Mouse (Mus musculus): ENCODE data around the gene Baiap2. TPM values are rescaled to one million over a fixed set of nuclear protein-coding genes. Genes with fewer than 3 reads are reported as not detected.

Baiap2 gene
- polyA plus RNA-seq (2017; shearing (Covaris generic)): 21.9 TPM

DNA sequence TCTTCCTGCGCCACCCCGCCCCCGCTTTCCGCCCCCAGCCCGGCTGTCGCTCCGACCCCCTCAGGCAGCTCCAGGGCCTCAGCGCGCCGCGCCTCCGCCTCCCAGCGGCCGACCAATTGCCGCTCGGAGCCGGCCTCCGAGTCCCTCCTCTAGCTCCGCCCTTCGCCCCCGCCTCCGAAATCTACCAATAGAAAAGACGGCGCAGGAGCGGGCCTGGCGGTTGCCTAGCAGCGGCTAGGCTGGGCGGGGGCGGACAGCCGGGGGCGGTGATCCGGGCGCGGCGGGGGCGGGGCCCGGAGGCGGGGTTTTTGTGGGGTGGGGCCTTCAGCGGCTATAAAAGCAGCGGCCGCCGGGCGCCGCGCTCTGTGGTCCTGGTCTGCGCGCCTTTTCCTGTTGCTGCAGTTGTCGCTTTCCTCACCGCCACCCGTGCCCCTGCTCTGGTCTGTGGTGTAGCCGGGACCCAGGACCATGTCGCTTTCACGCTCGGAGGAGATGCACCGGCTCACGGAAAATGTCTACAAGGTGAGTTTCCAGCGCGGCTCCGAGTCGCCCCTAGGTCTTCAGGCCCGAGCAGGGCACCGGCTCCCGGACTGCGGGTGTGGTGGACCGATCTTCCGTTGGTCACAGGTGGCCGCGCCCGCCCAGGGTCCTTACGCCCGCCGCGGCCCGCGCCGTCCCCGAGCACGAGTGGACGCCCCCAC, at the start of gene Baiap2:
Gene Baiap2, plus strand, starts transcription at position 37 of the 701 bp plus-strand sequence.

GRCm38 (mm10) chr11:119913291-119913934, 29.1 kb upstream of the Baiap2 start, which contains the start of gene Chmp6:
Gene Chmp6 (plus strand): TSS chr11:119913441.

DNA sequence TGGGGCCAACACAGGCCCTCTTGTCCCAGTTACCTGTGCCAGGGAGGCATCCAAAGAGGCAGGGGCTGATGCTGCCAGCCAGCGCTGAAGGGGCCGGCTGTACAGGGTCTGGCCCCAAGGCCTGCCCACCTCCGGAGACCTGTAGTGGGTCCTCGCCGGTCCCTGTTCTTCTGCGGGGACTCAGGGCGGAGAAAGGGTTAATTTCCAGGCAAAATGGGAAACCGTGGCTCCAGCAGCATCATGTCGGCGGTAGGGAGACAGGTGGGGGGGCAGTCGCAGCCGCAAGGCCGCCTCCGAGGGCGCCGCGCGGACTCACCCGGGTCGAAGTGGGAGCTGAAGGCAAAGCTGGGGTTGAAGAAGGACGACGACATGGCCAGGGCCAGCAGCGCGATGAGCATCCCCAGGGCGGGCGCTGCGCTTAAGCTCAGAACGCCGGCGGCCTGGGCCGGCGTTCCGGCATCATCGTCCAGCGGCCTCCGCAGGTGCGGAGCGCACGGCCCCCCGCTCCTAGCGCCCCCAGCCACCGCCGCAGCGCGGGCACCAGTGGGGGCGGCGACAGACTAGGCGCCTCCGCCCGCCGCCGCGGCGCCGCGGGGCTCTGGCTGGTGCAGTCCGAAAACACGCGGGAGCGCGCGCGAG, 104.1 kb downstream of the Baiap2 start, which contains the start of gene Aatk:
Gene Aatk, minus strand, starts transcription at position 615 of the 639 bp plus-strand sequence.

Other genes starting within 250 kb of the Baiap2 start
- 25.6 TPM for gene Chmp6, start 29.3 kb upstream of the Baiap2 start, polyA plus RNA-seq (2017; shearing (Covaris generic))
- gene Aatk, start 104.4 kb downstream of the Baiap2 start, polyA plus RNA-seq (2017; shearing (Covaris generic)): not detected
- gene Cep131, start 144.1 kb downstream of the Baiap2 start, polyA plus RNA-seq (2017; shearing (Covaris generic)): 6.9 TPM
- gene Tepsin, start 156.0 kb downstream of the Baiap2 start, polyA plus RNA-seq (2017; shearing (Covaris generic)): 18.8 TPM
- 44.1 TPM for gene Ndufaf8, start 156.2 kb downstream of the Baiap2 start, polyA plus RNA-seq (2017; shearing (Covaris generic))
- 99.6 TPM for gene Slc38a10, start 208.6 kb downstream of the Baiap2 start, polyA plus RNA-seq (2017; shearing (Covaris generic))